Mouse (Mus musculus): Measurements from ENCODE around the gene Slc25a47.

The Slc25a47 gene

DNA sequence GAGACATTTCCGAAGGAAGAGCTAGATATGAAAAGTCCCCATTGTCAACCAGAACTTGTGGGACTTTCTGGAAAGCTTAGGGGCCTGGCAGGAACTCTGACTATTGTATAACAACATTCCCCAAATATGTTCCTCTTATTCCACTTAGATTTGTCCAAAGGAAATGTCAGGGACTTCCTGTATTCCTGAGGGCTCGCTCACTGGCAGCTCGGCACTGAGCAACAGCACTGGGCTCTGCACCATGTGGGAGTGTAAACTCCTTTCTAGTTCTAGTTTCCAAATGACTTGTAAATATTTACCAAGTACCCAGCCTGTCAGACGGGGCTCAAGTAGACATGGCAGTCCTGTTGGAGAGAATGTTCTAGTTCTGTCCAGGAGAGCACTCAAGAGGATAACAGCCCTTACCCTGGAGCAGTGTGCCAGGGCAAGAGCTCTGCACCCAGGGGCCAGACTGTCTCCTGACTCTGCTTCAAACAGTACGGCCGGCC, 29.2 kb downstream of the Slc25a47 start:
- no peak for DNase-seq (ENCODE audit: low read depth)

DNA sequence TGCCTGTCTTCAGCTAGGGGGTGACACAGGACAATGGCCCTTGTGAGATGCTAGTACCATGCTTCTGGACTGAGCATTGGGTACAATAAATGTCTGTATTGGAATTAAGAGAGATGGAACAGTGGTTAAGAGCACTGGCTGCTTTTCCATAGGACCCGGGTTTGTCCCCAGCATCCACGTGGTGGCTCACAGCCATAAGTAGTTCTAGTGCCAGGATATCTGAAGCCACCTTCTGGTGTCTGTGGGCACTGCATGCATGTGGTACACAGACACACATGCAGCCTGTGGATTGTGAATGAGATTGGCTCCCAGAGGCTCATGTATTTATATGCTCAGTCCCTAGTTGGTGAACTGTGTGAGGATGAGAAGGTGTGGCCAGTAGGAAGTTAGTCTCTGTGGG, 33.7 kb downstream of the Slc25a47 start:
- DNase-seq (ENCODE audit: low read depth) = peak; percentile 35

- no peak for DNase-seq (ENCODE audit: low read depth)
These were observed 37.3 kb downstream of the Slc25a47 start for GRCm38 (mm10) chr12:108873122-108873521.

GRCm38 (mm10) chr12:108879138-108879537, 43.3 kb downstream of the Slc25a47 start:
- no peak for DNase-seq (ENCODE audit: low read depth)

DNA sequence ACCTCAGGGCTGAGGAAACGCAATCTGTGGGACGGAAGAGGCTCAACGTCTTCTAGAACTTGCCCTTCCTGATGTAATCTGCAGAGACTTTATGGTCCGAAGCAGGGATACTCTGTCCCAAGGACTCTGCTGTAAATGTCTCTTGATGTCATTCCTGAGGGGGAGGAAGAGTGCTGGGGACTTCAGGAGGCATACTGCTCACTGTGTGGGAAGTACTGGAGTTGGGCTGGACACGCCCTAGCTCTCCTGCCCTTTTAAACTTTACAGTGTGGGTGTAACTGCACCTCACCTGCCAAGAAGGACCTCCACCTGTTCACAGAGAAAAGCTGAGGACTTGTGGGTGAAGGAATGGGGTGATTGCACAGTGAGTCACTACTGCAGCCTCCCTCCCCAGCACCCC, 44.8 kb downstream of the Slc25a47 start:
- DNase-seq (ENCODE audit: low read depth) = no peak

GRCm38 (mm10) chr12:108881192-108881591, 45.3 kb downstream of the Slc25a47 start:
- DNase-seq (ENCODE audit: low read depth) = no peak

DNA sequence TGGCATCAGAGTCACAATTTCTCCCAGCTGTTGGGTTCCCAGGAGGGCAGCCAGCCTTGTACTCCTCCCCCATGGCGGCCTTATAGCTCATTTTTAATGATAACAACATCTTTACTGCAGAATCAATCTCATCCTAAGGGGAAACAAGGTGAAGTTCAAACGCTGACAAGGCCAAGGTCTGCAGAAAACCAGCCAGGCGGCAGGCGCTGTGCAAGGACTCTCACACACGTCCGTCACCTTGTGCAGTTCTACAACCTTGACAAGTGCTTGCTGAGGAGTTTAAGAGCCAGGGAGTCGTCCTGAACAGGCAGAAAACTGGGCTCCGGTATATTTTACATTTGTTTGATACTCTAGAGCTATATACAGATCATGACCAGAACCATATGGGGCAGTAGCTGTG, 46.9 kb downstream of the Slc25a47 start:
- no peak for DNase-seq (ENCODE audit: low read depth)

- no peak for DNase-seq (ENCODE audit: low read depth)
These were observed 50.1 kb downstream of the Slc25a47 start for GRCm38 (mm10) chr12:108885906-108886305.

- no peak for DNase-seq (ENCODE audit: low read depth)
These were observed 51.2 kb downstream of the Slc25a47 start for GRCm38 (mm10) chr12:108887077-108887476.

DNA sequence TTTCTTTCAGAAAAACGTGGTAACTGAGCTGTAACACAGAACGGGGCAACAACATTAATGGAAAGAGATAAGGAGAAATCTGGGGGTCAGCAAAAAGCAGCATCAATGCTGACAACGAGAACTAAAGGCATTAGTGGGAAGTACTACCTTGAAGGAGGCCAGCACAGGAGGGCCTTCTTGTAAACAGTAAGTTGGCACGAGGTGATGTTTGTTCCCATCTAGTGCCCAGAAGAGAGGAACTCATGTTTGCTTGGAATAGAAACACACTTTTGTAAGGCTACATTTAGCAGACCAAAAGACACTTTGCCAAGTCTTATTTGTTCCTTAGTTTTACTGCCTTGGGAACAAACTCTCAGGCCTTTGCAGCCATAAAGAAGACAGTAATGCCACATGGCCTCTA, 52.8 kb downstream of the Slc25a47 start:
- DNase-seq (ENCODE audit: low read depth) = no peak

DNA sequence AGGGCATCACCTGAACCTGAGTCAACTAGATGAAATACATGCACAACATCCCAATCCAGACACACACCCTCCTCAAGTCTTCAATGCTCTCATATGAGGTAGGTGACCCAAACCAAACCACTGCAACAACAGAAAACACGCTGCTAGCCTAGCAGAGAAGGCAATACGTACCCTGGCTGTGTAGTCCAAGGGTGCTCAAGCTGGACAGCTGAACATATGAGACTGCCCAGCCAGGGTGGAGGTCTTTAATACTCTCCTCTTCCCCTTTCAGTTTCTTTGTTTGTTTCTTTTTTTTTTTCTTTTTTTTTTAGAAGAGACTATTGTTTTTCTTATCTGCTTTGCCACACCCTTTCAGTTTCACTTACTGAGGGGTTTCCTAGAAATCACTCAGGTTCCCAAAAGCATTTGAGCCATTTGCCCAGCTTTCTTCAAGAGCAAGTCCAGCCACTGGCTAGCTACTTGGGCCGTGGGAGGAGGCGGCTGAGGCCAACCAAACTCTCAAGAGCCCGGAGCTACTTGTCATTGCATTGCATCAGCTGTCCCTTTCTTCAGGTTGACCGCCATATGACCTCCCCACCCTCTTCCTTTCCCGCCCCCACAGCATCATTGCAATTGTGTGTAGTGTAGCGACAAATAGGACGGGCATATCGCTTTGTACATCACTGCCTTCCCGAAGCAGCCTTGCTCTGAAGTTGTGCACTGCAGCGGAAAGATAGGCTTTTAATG, 57.3 kb downstream of the Slc25a47 start, which contains the start of gene Wdr25:
Gene Wdr25 (plus strand): TSS at position 643 of the 726 bp plus-strand sequence.
- DNase-seq (ENCODE audit: low read depth) = peak; percentile 87

GRCm38 (mm10) chr12:108893715-108894431, 58.0 kb downstream of the Slc25a47 start, which contains the start of gene Wars:
Wars (minus strand) TSS chr12:108894174.
- DNase-seq (ENCODE audit: low read depth) = peak; percentile 97

GRCm38 (mm10) chr12:108894432-108894816, 58.6 kb downstream of the Slc25a47 start:
- DNase-seq (ENCODE audit: low read depth) = no peak

DNA sequence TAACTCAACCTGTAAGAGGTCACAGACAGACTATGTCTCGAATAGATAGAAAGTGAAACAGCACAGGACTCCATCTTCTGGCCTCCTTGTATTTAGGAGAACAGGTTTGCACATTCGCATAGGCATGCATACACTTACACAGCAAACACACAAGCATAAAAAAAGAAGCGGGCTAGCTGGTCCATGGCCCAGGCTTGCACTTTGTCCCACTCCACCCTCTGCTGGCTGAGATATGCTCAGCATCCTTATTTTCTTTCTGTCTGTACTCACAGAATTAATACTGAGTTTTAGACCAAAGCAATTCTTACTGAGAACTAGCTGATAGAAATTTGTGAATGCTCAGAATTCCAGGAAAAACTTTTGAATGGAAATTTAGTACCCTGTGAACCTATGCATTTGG, 60.2 kb downstream of the Slc25a47 start:
- peak; percentile 71 for DNase-seq (ENCODE audit: low read depth)

GRCm38 (mm10) chr12:108901346-108901745, 65.5 kb downstream of the Slc25a47 start:
- peak; percentile 42 for DNase-seq (ENCODE audit: low read depth)

- peak; percentile 64 for DNase-seq (ENCODE audit: low read depth)
These were observed 67.1 kb downstream of the Slc25a47 start for GRCm38 (mm10) chr12:108902940-108903339.

- DNase-seq (ENCODE audit: low read depth) = peak; percentile 73
These were observed 67.9 kb downstream of the Slc25a47 start for GRCm38 (mm10) chr12:108903600-108904275.

DNA sequence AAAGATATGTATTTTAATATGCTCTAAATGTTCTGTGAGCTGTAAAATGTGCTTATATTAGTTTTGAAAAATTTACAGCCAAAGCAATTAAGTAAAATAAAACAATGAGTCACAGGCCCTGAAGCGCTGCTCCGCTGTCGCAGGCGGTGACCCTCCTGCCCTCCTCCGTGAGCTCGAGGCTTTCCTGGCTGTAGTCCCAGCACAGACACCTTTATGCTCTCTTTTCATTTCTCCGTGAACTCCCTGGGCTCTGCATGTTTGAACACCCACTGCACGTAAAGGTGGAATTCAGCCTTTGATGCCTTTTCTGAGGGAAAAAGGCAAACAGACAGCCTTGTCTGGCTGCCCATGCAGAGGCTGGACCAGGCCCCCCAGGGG, 68.4 kb downstream of the Slc25a47 start:
- DNase-seq (ENCODE audit: low read depth) = no peak

- no peak for DNase-seq (ENCODE audit: low read depth)
These were observed 69.9 kb downstream of the Slc25a47 start for GRCm38 (mm10) chr12:108905620-108906302.

- DNase-seq (ENCODE audit: low read depth) = no peak
These were observed 70.6 kb downstream of the Slc25a47 start for GRCm38 (mm10) chr12:108906398-108906797.

All from 416B (cell line).